Mouse (Mus musculus) c-Kit-positive CD71-positive TER-119-positive erythroid progenitor cells, embryonic 14.5 days (primary cell): ENCODE data around the gene Capn5.
"Not testable (repeated sequence)": the region's sequence is repeated elsewhere in the genome, so short reads cannot be mapped to it uniquely, and the experiment has no call there.

ENCODE experiments used
- DNase-seq: peaks from one replicate; pipeline ENCODE4 v3.0.0-alpha.2; 2013; ENCODE audit warnings: low spot score

The Capn5 gene

DNA sequence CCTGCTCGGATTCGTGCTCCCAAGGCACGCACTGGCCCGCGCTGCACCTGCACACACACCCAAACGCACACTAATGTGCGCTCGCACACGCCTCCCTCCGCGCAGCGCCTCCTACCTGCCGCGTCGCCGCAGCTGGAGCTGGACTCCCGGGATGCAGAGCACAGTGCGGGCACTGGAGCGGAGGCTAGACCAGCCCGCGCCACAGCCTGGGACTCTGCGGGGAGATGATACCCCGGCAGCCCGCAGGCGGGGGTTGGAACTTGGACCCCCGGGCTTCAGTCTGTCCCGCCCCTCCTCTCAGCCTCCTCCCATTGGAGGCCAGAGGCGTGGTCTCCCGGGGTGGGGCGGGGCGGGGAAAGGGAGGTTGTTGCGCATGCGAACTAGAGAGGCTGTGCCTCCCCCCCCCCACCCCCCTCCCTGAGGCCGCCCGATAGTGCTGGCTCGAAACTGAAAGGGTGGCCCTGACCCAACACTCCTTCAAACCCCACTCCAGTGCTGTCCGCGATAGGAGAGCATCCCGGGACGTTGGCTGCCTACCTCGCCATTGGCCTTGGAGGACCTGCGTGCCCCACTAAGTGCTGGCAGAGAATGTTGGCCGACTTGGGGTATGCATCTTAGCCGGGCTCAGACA is at the start of gene Capn5:
Gene Capn5 (minus strand): TSS at position 346 of the 631 bp plus-strand sequence.
- peak; percentile 85 for DNase-seq

- no peak for DNase-seq
Observed at GRCm38 (mm10) chr7:98223796-98224195, 45.7 kb upstream of the Capn5 start.

DNA sequence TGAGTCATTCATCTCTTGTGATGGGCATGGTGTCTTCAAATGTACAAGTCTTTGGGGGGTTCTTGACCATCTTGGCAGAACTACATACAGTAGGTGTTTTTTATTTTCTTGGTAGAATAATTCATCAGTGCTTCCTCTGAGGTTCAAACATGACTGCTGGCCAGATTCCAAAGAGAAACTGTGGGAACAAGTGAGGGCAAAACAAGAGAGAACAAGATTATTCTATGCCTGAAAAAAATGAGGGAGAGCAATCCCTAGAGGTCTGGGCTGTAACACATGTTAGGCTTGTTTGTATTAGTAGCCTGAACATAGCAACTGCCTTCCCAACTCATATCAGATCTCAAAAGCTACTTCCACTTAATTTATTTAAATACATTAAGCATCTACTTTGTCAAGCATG is 38.6 kb upstream of the Capn5 start:
- no peak for DNase-seq

DNA sequence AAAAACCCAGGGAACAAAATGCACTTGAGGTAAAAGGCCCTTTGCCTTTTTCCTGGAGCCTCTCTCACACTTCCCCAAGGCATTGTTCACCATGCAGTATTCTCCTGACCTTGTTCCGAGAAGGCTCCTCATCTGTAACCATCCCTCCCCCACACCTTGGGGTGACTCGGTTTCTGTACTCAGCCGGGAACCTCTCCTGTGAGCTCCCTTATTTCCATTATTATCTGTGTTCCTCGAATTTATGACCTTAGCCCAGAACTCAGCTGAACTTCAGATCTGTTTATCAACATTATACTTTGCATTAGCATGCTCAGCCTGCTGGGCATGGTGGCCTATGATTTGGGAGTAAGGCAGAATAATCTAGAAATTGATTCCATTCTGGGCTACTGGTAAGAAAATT is 24.9 kb upstream of the Capn5 start:
- DNase-seq: no peak

DNA sequence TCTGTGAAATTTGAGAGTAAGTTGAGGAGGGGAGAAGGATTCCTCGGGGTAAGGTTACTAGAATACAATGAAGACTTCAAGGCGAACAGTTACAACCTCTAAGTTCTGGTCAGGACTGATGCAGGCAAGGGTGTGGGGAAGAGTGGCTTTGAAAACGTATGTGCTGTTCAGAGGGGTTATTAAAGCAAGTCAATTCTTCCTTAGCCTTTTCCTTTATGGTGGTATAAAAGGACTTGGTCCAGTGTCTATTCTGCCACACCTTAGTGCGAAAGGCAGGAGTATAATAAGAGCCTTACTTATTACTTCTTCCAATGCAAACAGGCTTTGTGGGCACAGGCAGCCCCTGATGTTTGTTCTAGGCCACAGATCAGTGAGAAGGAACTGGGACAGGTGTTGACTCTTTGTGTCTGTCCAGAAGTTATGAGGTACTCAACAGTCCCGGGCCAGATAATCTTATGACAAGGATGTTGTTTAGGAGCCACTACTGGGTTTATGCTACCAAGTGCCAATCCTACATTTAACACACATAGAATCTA is 23.5 kb upstream of the Capn5 start:
- no peak for DNase-seq

DNA sequence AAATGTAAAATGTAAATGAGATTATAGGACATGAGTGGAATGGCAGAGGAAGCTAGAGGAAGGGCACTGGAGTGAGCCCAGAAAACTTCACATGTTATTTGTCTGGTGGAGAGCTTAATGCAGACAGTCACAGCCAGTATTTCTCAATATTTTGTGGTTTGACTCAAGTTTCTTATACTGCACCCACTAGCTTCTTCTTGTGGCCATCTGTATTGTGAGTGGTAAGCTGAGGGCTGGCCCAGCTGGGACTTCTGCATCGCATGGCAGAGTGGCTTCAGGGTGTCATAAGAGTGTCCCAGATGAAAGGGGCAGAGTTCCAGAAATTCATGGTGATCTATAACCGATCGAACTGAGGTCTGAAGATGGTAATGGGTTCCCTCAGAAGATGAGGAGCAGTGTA is 22.3 kb upstream of the Capn5 start:
- DNase-seq: no peak

DNA sequence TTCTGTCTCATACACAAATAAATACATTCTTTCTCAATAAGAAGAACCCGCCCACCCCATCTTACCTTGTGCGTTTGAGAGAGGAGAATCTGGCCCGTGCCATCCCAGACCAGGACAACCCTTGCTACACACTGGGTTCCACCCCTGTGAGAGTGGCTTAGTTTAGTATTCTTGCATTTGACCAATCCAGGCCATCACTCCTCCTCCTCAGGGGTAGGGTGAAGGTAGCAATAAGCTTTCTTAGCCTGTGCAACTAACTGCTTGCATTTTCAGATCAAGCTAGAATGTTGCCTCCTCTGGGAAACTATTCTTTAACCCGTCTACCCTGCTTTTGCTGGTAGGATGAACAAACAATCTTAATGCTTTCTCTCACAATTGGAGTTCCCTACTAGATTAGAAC is 21.3 kb upstream of the Capn5 start, which contains the start of gene B3gnt6:
Gene B3gnt6 (minus strand): TSS at position 101 of the 400 bp plus-strand sequence.
- no peak for DNase-seq

- DNase-seq: no peak
Observed at GRCm38 (mm10) chr7:98195151-98195801, 17.2 kb upstream of the Capn5 start.

- no peak for DNase-seq
Observed at GRCm38 (mm10) chr7:98194026-98194792, 16.1 kb upstream of the Capn5 start.

DNA sequence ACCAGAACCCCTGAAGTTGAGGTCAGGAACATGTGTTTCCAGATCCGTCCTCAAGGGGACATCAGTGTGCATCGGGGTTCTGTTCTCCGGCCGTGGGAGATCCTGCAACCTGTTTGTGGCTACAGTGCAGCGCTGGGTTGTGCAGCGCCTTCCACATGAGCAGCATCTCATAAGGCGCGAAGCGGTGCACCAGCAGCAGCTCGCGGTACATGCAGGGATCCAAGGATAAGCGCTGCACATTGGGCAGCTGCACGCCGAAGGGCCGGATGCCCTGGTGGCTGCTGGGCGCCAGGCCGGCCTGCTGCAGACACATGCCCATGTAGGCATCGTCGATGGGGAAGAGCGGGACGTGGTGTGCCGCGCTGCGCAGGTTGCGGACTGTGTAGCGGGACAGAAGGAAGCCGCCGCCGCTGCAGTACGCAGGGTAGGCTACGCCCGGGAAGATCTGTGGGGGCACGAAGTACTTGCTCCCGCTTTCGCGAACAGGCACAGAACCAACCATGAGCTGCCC is 15.5 kb upstream of the Capn5 start:
- no peak for DNase-seq

- no peak for DNase-seq
Observed at GRCm38 (mm10) chr7:98191571-98192250, 13.6 kb upstream of the Capn5 start.

DNA sequence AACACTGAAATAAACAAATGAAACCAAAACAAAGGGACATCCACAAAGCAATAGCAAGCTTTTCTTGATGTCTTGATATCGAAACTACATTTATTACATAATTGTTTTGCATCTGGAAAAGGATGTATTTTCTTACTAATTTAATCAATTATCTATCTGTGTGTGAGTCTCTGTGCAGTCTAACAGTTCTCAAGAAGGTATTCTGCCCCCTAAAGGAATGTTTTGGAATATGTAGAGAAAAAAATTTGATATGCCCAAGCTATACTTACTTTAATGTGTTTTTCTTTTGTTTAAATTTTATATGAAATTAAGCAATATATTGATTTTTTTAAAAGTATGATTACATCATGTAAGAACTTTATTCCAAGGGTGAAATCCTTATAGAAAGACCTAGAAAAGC is 12.5 kb upstream of the Capn5 start:
- no peak for DNase-seq

GRCm38 (mm10) chr7:98189745-98190144 is 11.7 kb upstream of the Capn5 start:
- DNase-seq: no peak

- no peak for DNase-seq
Observed at GRCm38 (mm10) chr7:98188680-98189079, 10.6 kb upstream of the Capn5 start.

GRCm38 (mm10) chr7:98188238-98188637 is 10.2 kb upstream of the Capn5 start:
- no peak for DNase-seq

DNA sequence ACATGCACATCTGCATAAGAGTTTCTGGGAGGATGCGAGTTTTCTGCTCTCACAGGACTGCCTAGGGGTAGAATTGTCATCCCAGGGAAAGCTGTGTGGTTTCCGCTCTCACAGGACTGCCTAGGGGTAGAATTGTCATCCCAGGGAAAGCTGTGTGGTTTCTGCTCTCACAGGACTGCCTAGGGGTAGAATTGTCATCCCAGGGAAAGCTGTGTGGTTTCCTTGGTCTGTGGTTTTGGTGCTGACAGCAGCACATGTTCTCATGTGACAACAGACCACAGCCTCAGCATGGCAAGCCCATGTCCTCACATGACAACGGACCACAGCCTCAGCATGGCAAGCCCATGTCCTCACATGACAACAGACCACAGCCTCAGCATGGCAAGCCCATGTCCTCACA is 9.3 kb upstream of the Capn5 start:
- DNase-seq: not testable (repeated sequence)

DNA sequence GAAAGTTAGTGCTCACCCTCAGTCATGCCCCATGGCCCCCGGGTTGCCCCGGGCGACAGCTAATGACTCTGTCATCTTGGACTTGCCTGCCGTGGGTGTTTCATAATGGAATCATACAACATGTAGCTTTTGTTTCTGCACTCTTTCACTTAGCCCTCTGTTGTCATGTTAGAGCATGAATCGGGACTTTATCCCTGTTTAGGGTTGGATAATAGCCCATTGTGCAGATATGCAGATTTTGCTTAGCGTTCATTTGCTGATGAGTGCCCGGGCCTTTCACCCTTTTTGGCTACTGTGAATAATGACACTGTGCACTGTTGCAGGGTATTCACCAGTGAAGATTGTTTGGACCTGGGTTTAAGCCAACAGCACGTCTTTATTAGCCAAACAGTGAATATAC is 8.6 kb upstream of the Capn5 start:
- DNase-seq: no peak

DNA sequence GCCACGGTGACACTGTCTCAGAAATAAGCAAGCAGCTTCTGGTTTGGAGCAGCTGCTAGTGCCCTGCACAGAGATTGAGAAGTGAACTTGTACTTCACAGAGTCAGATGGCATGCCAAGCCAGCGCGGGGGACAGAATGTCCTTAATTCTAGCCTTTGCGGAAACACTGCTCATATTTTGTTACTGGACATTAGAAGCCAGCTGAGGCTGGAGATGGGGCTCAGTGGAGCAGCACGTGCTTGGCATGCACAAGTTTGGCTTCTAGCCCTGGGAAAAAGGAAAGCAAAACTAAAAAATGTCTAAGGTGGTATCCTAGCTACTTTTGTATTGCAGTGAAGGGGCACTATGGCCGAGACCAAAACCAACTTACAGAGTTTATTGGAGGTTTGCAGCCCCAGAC is 7.3 kb upstream of the Capn5 start:
- DNase-seq: no peak

GRCm38 (mm10) chr7:98178560-98179231 is 622 bp upstream of the Capn5 start:
- DNase-seq: no peak

DNA sequence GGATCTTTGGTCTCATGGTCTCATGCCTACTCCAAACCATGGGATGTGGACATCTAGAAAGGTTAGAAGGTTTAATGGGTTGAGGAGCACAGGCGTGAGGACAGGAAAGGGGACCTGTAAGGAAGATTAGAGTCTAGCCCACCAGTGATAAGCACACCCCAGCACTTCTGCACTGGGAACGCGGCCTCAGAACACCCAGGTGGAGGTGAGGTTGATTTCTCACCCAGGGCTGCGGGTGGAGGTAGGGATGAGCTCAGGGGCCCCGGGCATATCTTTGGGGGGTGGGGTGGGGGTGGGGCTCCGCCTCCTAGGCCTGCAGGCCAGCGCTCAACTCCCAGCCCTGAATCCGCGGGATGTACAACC is 527 bp downstream of the Capn5 start:
- DNase-seq: no peak

DNA sequence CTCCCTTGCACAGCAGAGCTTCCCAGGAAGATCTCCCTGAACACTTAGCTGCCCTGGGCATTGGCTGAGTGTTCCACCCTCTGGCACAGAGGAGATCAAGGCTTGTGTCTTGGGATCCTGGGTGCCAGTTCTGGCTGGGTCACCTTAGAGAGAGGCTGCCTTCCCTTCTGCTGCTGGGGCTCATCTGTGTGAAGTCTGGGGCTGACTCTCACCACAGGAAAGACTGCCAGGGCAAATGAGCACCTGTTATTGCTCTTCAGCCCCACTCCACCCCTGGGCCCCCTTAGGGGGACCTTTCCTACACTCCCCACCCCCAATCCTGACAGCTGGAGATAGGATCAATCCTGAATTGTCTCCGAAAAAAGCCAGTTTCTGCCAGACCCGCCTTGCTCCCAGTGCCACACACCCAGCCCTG is 996 bp downstream of the Capn5 start:
- no peak for DNase-seq
